Mouse (Mus musculus): Measurements from ENCODE around the gene Dph1. TPM values are rescaled to one million over a fixed set of nuclear protein-coding genes. Genes with fewer than 3 reads are reported as not detected.
A peak's percentile ranks its signal among the peaks of the same experiment; 100 is the strongest.

Dph1 gene
- polyA plus RNA-seq (2016; fragmentation: Nextera tagmentation; extraction: Ambion mirVana), result 15.7 and 16.6 TPM in 2 replicates

GRCm38 (mm10) chr11:75190905-75191441 is at the start of gene Dph1:
Gene Dph1 (minus strand): TSS chr11:75191241.
- ATAC-seq (ENCODE audit: low FRiP score), result no peak
- 40% methylated on average over 5 of the region's 5 CpGs for WGBS
- H3K9ac ChIP-seq, result peak within 1 kb of the TSS; percentile 70
- H3K4me3 ChIP-seq (replicated peaks), result peak within 1 kb of the TSS; percentile 72
- peaks cover 54% of the 10 kb centered on the region for H3K27me3 ChIP-seq
- H3K4me2 ChIP-seq, result peak within 1 kb of the TSS; percentile 93
- H3K9me3 ChIP-seq, result no peaks in the 10 kb centered on the region
- H3K36me3 ChIP-seq (replicated peaks), result no peaks in the 10 kb centered on the region
- no peak within 1 kb of the TSS for H3K27ac ChIP-seq
- H3K4me1 ChIP-seq, result peaks cover 53% of the 10 kb centered on the region

- 77% methylated on average over 13 of the region's 13 CpGs for WGBS
- Histone ChIP-seq H3K4me3 (replicated peaks) (no peak overlapping the region), H3K4me2 (no peak overlapping the region), H3K9me3 (no peaks in the 10 kb centered on the region), H3K27ac (no peak overlapping the region), H3K27me3 (peaks cover 16% of the 10 kb centered on the region; the same call in 1 of the 2 replicates), H3K4me1 (peaks cover 8% of the 10 kb centered on the region), H3K9ac (no peak overlapping the region), H3K36me3 (replicated peaks) (no peaks in the 10 kb centered on the region)
- no peak for ATAC-seq (ENCODE audit: low FRiP score)
These were observed 49.3 kb upstream of the Dph1 start for GRCm38 (mm10) chr11:75240158-75240934.

- H3K36me3 ChIP-seq (replicated peaks), result no peaks in the 10 kb centered on the region
- 17% methylated on average over 16 of the region's 16 CpGs for WGBS
- H3K4me3 ChIP-seq (replicated peaks), result no peak overlapping the region
- no peak overlapping the region for H3K4me2 ChIP-seq
- ATAC-seq (ENCODE audit: low FRiP score), result no peak
- H3K9ac ChIP-seq, result no peak overlapping the region
- no peak overlapping the region for H3K27ac ChIP-seq
- H3K27me3 ChIP-seq, result peaks cover 47% of the 10 kb centered on the region
- peaks cover 15% of the 10 kb centered on the region; the same call in 1 of the 2 replicates for H3K4me1 ChIP-seq
- H3K9me3 ChIP-seq, result no peaks in the 10 kb centered on the region
These were observed 43.7 kb upstream of the Dph1 start for GRCm38 (mm10) chr11:75234745-75235144.

- H3K27me3 ChIP-seq, result peaks cover 48% of the 10 kb centered on the region
- H3K4me3 ChIP-seq (replicated peaks), result no peak overlapping the region
- H3K4me1 ChIP-seq, result peaks cover 15% of the 10 kb centered on the region; the same call in 1 of the 2 replicates
- H3K27ac ChIP-seq, result no peak overlapping the region
- no peak for ATAC-seq (ENCODE audit: low FRiP score)
- WGBS, result 66% methylated on average over 4 of the region's 4 CpGs
- H3K4me2 ChIP-seq, result no peak overlapping the region
- H3K9ac ChIP-seq, result no peak overlapping the region
- no peaks in the 10 kb centered on the region for H3K36me3 ChIP-seq (replicated peaks)
- no peaks in the 10 kb centered on the region for H3K9me3 ChIP-seq
These were observed 41.4 kb upstream of the Dph1 start for GRCm38 (mm10) chr11:75232434-75232833.

- H3K4me3 ChIP-seq (replicated peaks), result no peak overlapping the region
- no peak overlapping the region for H3K27ac ChIP-seq
- H3K9me3 ChIP-seq, result no peaks in the 10 kb centered on the region
- H3K4me2 ChIP-seq, result no peak overlapping the region
- peaks cover 15% of the 10 kb centered on the region; the same call in 1 of the 2 replicates for H3K4me1 ChIP-seq
- no peaks in the 10 kb centered on the region for H3K36me3 ChIP-seq (replicated peaks)
- WGBS, result 6% methylated on average over 7 of the region's 7 CpGs
- peaks cover 48% of the 10 kb centered on the region for H3K27me3 ChIP-seq
- ATAC-seq (ENCODE audit: low FRiP score), result no peak
- H3K9ac ChIP-seq, result no peak overlapping the region
These were observed 40.7 kb upstream of the Dph1 start for GRCm38 (mm10) chr11:75231756-75232155.

- H3K27me3 ChIP-seq, result peaks cover 39% of the 10 kb centered on the region
- H3K9me3 ChIP-seq, result no peaks in the 10 kb centered on the region
- H3K4me1 ChIP-seq, result peaks cover 15% of the 10 kb centered on the region; the same call in 1 of the 2 replicates
- H3K27ac ChIP-seq, result no peak overlapping the region
- H3K4me2 ChIP-seq, result no peak overlapping the region
- H3K4me3 ChIP-seq (replicated peaks), result no peak overlapping the region
- no peak for ATAC-seq (ENCODE audit: low FRiP score)
- no peaks in the 10 kb centered on the region for H3K36me3 ChIP-seq (replicated peaks)
- 96% methylated on average over 6 of the region's 6 CpGs for WGBS
- no peak overlapping the region for H3K9ac ChIP-seq
These were observed 39.3 kb upstream of the Dph1 start for GRCm38 (mm10) chr11:75230272-75230760.

GRCm38 (mm10) chr11:75229289-75229688 is 38.2 kb upstream of the Dph1 start:
- ATAC-seq (ENCODE audit: low FRiP score), result no peak
- Histone ChIP-seq H3K4me2 (no peak overlapping the region), H3K9me3 (no peaks in the 10 kb centered on the region), H3K9ac (no peak overlapping the region), H3K27me3 (peaks cover 29% of the 10 kb centered on the region), H3K36me3 (replicated peaks) (no peaks in the 10 kb centered on the region), H3K4me3 (replicated peaks) (no peak overlapping the region), H3K4me1 (peaks cover 13% of the 10 kb centered on the region; the same call in 1 of the 2 replicates), H3K27ac (no peak overlapping the region)
- 86% methylated on average over 6 of the region's 6 CpGs for WGBS

- H3K4me1 ChIP-seq, result peaks cover 10% of the 10 kb centered on the region; the same call in 1 of the 2 replicates
- no peak overlapping the region for H3K27ac ChIP-seq
- ATAC-seq (ENCODE audit: low FRiP score), result no peak
- no peaks in the 10 kb centered on the region for H3K9me3 ChIP-seq
- WGBS, result 69% methylated on average over 3 of the region's 3 CpGs
- H3K27me3 ChIP-seq, result peaks cover 13% of the 10 kb centered on the region; the same call in 1 of the 2 replicates
- no peak overlapping the region for H3K4me3 ChIP-seq (replicated peaks)
- H3K4me2 ChIP-seq, result no peak overlapping the region
- H3K9ac ChIP-seq, result no peak overlapping the region
- no peaks in the 10 kb centered on the region for H3K36me3 ChIP-seq (replicated peaks)
These were observed 36.6 kb upstream of the Dph1 start for GRCm38 (mm10) chr11:75227632-75228031.

- Histone ChIP-seq H3K9ac (no peak overlapping the region), H3K9me3 (no peaks in the 10 kb centered on the region), H3K4me2 (no peak overlapping the region), H3K4me1 (peaks cover 12% of the 10 kb centered on the region), H3K27me3 (0 out of 2 replicates have a peak, but pooled peaks cover 4% of the 10 kb centered on the region), H3K4me3 (replicated peaks) (no peak overlapping the region), H3K27ac (no peak overlapping the region), H3K36me3 (replicated peaks) (no peaks in the 10 kb centered on the region)
- WGBS, result 92% methylated on average over 4 of the region's 4 CpGs
- ATAC-seq (ENCODE audit: low FRiP score), result no peak
These were observed 33.8 kb upstream of the Dph1 start for GRCm38 (mm10) chr11:75224835-75225234.

- WGBS, result 81% methylated on average over 12 of the region's 12 CpGs
- ATAC-seq (ENCODE audit: low FRiP score), result no peak
- Histone ChIP-seq H3K9ac (no peak overlapping the region), H3K4me3 (replicated peaks) (no peak overlapping the region), H3K4me1 (peaks cover 12% of the 10 kb centered on the region), H3K9me3 (no peaks in the 10 kb centered on the region), H3K27ac (no peak overlapping the region), H3K36me3 (replicated peaks) (no peaks in the 10 kb centered on the region), H3K27me3 (0 out of 2 replicates have a peak, but pooled peaks cover 4% of the 10 kb centered on the region), H3K4me2 (no peak overlapping the region)
These were observed 33.0 kb upstream of the Dph1 start for GRCm38 (mm10) chr11:75224062-75224461.

- no peak overlapping the region for H3K4me2 ChIP-seq
These were observed 29.6 kb upstream of the Dph1 start for GRCm38 (mm10) chr11:75220517-75221145.

GRCm38 (mm10) chr11:75220115-75220514 is 29.1 kb upstream of the Dph1 start:
- no peak overlapping the region for H3K9ac ChIP-seq

More at GRCm38 (mm10) chr11:75220517-75221145, 29.6 kb upstream of the Dph1 start:
- Histone ChIP-seq H3K9ac (no peak overlapping the region), H3K4me3 (replicated peaks) (no peak overlapping the region), H3K36me3 (replicated peaks) (no peaks in the 10 kb centered on the region), H3K27me3 (peaks cover 7% of the 10 kb centered on the region), H3K4me1 (peaks cover 16% of the 10 kb centered on the region), H3K27ac (no peak overlapping the region), H3K9me3 (no peaks in the 10 kb centered on the region)
- 53% methylated on average over 4 of the region's 6 CpGs for WGBS
- no peak for ATAC-seq (ENCODE audit: low FRiP score)

More at GRCm38 (mm10) chr11:75220115-75220514, 29.1 kb upstream of the Dph1 start:
- Histone ChIP-seq H3K4me3 (replicated peaks) (no peak overlapping the region), H3K4me1 (peaks cover 20% of the 10 kb centered on the region), H3K9me3 (no peaks in the 10 kb centered on the region), H3K4me2 (no peak overlapping the region), H3K27me3 (peaks cover 11% of the 10 kb centered on the region), H3K36me3 (replicated peaks) (no peaks in the 10 kb centered on the region), H3K27ac (no peak overlapping the region)
- ATAC-seq (ENCODE audit: low FRiP score), result no peak
- 40% methylated on average over 9 of the region's 9 CpGs for WGBS
